Mouse (Mus musculus): ENCODE results near the gene Gm8297.
"Not testable (repeated sequence)": the region's sequence is repeated elsewhere in the genome, so short reads cannot be mapped to it uniquely, and the experiment has no call there.

Gene Gm8297
- long read RNA-seq, experiment 1 = 0 reads
- long read RNA-seq, experiment 2 = 0 reads

DNA sequence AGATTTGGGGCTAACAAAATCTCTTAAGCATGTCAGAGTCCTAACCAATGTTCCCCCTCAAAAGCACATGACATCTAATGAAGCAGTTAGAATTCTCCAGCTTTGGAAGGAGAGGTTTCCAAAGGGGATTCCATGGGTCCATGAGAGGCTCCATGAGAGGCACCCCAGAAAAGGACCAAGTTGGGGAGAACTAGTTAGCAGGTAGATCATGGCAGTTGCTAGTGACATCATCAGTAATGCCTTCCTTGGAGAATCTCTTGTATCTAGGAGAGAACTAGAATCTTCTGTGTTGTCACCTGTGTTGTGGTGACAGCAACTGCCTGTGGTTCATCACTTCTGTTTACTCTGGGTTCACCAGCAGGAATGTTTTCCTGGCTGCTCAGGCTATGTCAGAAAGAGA, at the start of gene Gm8297:
TSS of gene Gm8297 (plus strand) at position 301 of the 400 bp plus-strand sequence.
- intact Hi-C loops (cut with DNase I) = not testable (repeated sequence)

DNA sequence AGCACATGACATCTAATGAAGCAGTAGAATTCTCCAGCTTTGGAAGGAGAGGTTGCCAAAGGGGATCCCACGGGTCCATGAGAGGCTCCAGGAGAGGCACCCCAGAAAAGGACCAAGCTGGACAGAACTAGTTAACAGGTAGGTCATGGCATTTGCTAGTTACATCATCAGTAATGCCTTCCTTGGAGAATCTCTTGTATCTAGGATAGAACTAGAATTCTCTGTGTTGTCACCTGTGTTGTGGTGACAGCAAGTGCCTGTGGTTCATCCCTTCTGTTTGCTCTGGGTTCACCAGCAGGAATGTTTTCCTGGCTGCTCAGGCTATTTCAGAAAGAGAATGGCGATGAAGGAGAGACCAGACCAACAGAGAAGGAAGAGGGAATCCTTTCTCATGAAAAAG, 31.9 kb downstream of the Gm8297 start, which contains the start of gene Gm3298:
TSS of gene Gm3298 (plus strand) at position 301 of the 400 bp plus-strand sequence.
- intact Hi-C loops (cut with DNase I) = not testable (repeated sequence)

Measured in adrenal gland (tissue).